Mouse (Mus musculus): ENCODE results near the gene Bcl11a. TPM values are rescaled to one million over a fixed set of nuclear protein-coding genes. Genes with fewer than 3 reads are reported as not detected.

The Bcl11a gene
- polyA plus RNA-seq, 1 experiment from 2014 or later: 159 TPM

DNA sequence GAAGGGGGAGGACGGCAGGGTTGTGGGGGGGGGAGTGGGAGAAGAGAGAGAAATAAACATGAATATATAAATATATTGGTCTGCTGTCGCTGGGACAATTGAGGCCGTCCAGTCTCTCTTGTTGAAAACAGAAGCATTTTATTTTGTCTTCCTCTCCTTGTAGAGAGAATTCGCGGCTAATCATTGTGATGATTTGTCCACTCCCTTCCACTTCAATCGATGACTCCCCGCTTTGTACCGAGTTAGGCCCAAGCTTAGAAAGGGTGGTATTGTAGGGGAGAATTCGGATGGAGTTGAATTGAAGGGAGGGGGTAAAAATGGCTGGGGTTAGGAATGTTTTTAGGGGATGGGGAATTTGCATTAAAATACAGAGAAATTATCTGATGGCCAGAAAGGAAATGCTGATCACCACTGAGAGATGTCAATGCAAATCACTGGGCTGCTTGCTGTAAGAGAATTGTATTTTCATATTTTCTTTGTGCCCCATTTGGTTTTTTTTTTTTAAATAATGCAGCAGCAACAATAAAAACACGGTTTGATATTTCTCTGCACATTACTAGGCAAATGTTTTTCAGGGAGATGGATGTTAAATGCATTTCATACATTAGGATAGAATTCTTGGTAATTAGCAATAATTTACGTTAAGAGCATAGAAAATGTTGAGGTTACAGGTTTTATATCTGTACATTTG, 4.7 kb downstream of the Bcl11a start:
- peaks cover 24% of the 10 kb centered on the region for H3K36me3 ChIP-seq (ENCODE audit: poor library complexity, severe bottlenecking)
- 7% methylated on average over 11 of the region's 11 CpGs for WGBS
- peak overlapping the region; percentile 95 for H3K4me2 ChIP-seq
- H3K27me3 ChIP-seq: no peaks in the 10 kb centered on the region
- peak overlapping the region; percentile 65 for H3K4me3 ChIP-seq
- peaks cover 47% of the 10 kb centered on the region for H3K4me1 ChIP-seq
- peak overlapping the region; percentile 100 for H3K27ac ChIP-seq
- peak overlapping the region; percentile 96 for H3K9ac ChIP-seq
- H3K9me3 ChIP-seq (replicated peaks): no peaks in the 10 kb centered on the region
- ATAC-seq: no peak

DNA sequence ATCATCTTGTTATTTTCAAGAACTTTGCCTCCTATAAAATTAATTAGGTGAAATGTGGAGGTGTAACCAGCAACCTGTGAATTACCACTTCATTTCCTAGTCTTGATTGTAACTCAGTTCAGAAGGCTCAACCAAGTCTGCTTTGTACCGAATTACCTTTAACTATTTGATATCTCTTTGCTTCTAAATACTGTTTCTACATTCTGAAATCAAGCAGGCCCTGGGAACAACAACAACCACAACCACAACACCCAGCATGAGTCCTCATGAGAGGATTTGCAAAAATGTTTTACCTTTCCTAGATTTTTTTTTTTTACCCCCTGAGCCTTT, 5.2 kb downstream of the Bcl11a start:
- ATAC-seq: no peak
- no peaks in the 10 kb centered on the region for H3K9me3 ChIP-seq (replicated peaks)
- 25% methylated on average over 1 of the region's 1 CpGs for WGBS
- peak overlapping the region; percentile 96 for H3K9ac ChIP-seq
- peak overlapping the region; percentile 95 for H3K4me2 ChIP-seq
- peak overlapping the region; percentile 100 for H3K27ac ChIP-seq
- peaks cover 29% of the 10 kb centered on the region for H3K36me3 ChIP-seq (ENCODE audit: poor library complexity, severe bottlenecking)
- H3K4me1 ChIP-seq: peaks cover 52% of the 10 kb centered on the region
- H3K4me3 ChIP-seq: peak overlapping the region; percentile 65
- H3K27me3 ChIP-seq: no peaks in the 10 kb centered on the region

DNA sequence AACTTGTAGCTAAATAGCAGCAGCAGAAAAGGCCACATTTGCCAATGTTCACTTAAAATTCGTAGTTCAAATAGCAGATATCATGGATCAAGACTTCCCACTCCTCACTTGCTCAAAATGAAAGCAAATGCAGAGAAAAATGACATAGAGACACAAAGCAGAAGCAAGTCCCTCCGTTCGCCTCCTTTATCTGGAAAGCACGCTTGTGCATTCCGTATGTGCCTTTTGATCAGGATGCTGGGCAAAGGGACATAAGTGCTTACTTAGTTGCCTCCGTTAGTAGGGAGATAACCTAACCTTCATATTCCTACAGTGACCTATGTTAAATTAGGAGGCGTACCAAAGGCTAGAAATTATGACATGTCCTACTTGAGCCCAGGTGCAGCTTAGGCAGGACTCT, 5.6 kb downstream of the Bcl11a start:
- Histone ChIP-seq H3K4me1 (peaks cover 56% of the 10 kb centered on the region), H3K27ac (peak overlapping the region; percentile 100), H3K4me2 (peak overlapping the region; percentile 95), H3K36me3 (ENCODE audit: poor library complexity, severe bottlenecking) (peaks cover 33% of the 10 kb centered on the region), H3K4me3 (peak overlapping the region; percentile 65), H3K9ac (peak overlapping the region; percentile 96), H3K9me3 (replicated peaks) (no peaks in the 10 kb centered on the region), H3K27me3 (no peaks in the 10 kb centered on the region)
- no peak for ATAC-seq
- WGBS: 28% methylated on average over 7 of the region's 7 CpGs

DNA sequence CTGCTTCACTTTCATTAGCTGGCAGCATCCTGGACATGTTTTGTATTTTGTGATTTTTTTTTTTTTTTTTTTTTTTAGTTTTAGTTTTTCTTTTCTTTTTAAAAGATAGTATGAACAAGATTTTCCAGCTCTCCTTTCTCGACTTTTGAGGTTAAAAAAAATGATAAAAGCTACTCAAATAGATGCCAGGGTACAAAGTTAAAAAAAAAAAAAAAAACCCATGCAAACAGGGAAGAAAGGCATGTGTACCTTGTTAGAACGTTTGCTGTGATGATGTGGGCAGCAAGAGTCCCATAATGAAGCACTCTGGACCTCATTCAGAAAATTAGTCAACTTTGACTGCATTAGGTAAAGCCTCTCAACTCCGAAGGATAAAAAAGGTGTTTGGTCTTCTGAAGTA, 6.2 kb downstream of the Bcl11a start:
- H3K9ac ChIP-seq: peak overlapping the region; percentile 96
- no peaks in the 10 kb centered on the region for H3K9me3 ChIP-seq (replicated peaks)
- 27% methylated on average over 3 of the region's 3 CpGs for WGBS
- no peak for ATAC-seq
- peak overlapping the region; percentile 95 for H3K4me2 ChIP-seq
- no peaks in the 10 kb centered on the region for H3K27me3 ChIP-seq
- H3K36me3 ChIP-seq (ENCODE audit: poor library complexity, severe bottlenecking): peaks cover 40% of the 10 kb centered on the region
- H3K27ac ChIP-seq: peak overlapping the region; percentile 100
- H3K4me3 ChIP-seq: peak overlapping the region; percentile 65
- peaks cover 62% of the 10 kb centered on the region for H3K4me1 ChIP-seq

DNA sequence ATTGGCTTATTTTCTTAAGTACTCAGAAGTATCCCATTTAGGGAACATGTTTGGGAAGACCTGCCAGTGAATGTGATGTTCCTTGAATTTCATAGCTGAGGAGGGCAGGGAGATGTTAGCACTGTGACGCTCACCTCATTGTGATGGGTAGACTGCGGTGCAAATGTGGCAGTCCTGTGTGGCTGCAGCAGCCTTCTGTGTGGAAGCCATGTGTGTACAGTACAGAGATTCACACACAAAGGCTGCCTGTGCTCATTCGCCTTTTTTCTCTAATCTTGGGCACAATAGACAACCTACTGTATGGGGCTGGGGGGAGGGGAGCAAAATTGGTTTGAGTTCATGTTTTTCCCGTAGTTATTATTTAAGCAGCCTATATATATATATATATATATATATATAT, 6.7 kb downstream of the Bcl11a start:
- Histone ChIP-seq H3K9ac (peak overlapping the region; percentile 69), H3K4me3 (peak overlapping the region; percentile 22), H3K36me3 (ENCODE audit: poor library complexity, severe bottlenecking) (peaks cover 43% of the 10 kb centered on the region), H3K4me1 (peaks cover 67% of the 10 kb centered on the region), H3K27ac (peak overlapping the region; percentile 87), H3K4me2 (peak overlapping the region; percentile 95), H3K27me3 (no peaks in the 10 kb centered on the region), H3K9me3 (replicated peaks) (no peaks in the 10 kb centered on the region)
- WGBS: 23% methylated on average over 4 of the region's 4 CpGs
- no peak for ATAC-seq

- peak overlapping the region; percentile 58 for H3K9ac ChIP-seq
- peak overlapping the region; percentile 95 for H3K4me2 ChIP-seq
- H3K27me3 ChIP-seq: no peaks in the 10 kb centered on the region
- peaks cover 81% of the 10 kb centered on the region for H3K4me1 ChIP-seq
- WGBS: 62% methylated on average over 6 of the region's 6 CpGs
- H3K27ac ChIP-seq: peak overlapping the region; percentile 77
- peak overlapping the region; percentile 18 for H3K4me3 ChIP-seq
- H3K9me3 ChIP-seq (replicated peaks): no peaks in the 10 kb centered on the region
- H3K36me3 ChIP-seq (ENCODE audit: poor library complexity, severe bottlenecking): peaks cover 48% of the 10 kb centered on the region
- ATAC-seq: no peak
Measured at GRCm38 (mm10) chr11:24085986-24086385, 8.1 kb downstream of the Bcl11a start.

DNA sequence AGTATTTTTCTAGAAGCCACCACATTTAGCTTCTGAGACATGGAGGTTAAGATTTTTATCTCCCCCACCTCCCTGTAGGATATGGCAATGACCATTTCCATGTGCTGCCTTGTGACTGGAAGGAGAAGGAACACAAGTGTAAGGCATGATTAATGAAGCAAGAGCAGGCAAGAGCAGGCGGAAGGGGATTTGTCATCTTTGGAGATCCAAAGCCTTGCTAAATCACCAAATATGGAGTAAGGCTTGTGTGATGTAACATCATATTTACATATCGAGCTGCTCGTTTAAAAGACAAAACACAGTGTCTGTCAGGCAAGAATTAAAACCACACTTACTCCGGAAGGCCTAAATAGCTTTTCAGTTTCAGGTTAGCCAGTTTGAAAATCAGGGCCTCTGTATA, 9.2 kb downstream of the Bcl11a start:
- WGBS: 67% methylated on average over 4 of the region's 4 CpGs
- Histone ChIP-seq H3K4me2 (peak overlapping the region; percentile 95), H3K27ac (peak overlapping the region; percentile 77), H3K27me3 (no peaks in the 10 kb centered on the region), H3K9ac (peak overlapping the region; percentile 41), H3K4me1 (peaks cover 91% of the 10 kb centered on the region), H3K36me3 (ENCODE audit: poor library complexity, severe bottlenecking) (peaks cover 48% of the 10 kb centered on the region), H3K4me3 (no peak overlapping the region), H3K9me3 (replicated peaks) (no peaks in the 10 kb centered on the region)
- no peak for ATAC-seq

GRCm38 (mm10) chr11:24090443-24090842, 12.6 kb downstream of the Bcl11a start:
- 71% methylated on average over 4 of the region's 4 CpGs for WGBS
- peaks cover 52% of the 10 kb centered on the region for H3K36me3 ChIP-seq (ENCODE audit: poor library complexity, severe bottlenecking)
- peak overlapping the region; percentile 50; the same call in 1 of the 2 replicates for H3K9ac ChIP-seq
- ATAC-seq: no peak
- H3K4me1 ChIP-seq: peaks cover 97% of the 10 kb centered on the region
- no peak overlapping the region for H3K4me3 ChIP-seq
- peak overlapping the region; percentile 95 for H3K4me2 ChIP-seq
- H3K9me3 ChIP-seq (replicated peaks): no peaks in the 10 kb centered on the region
- H3K27me3 ChIP-seq: no peaks in the 10 kb centered on the region
- H3K27ac ChIP-seq: peak overlapping the region; percentile 65

GRCm38 (mm10) chr11:24091393-24092080, 13.7 kb downstream of the Bcl11a start:
- WGBS: 20% methylated on average over 15 of the region's 15 CpGs
- H3K9me3 ChIP-seq (replicated peaks): no peaks in the 10 kb centered on the region
- H3K27me3 ChIP-seq: no peaks in the 10 kb centered on the region
- ATAC-seq: no peak
- peaks cover 41% of the 10 kb centered on the region for H3K36me3 ChIP-seq (ENCODE audit: poor library complexity, severe bottlenecking)
- peak overlapping the region; percentile 68 for H3K27ac ChIP-seq
- H3K4me2 ChIP-seq: peak overlapping the region; percentile 57
- H3K4me3 ChIP-seq: peak overlapping the region; percentile 25
- H3K9ac ChIP-seq: peak overlapping the region; percentile 56
- peaks cover 97% of the 10 kb centered on the region for H3K4me1 ChIP-seq

GRCm38 (mm10) chr11:24092618-24093017, 14.8 kb downstream of the Bcl11a start:
- peaks cover 97% of the 10 kb centered on the region for H3K4me1 ChIP-seq
- no peak overlapping the region for H3K4me3 ChIP-seq
- WGBS: 52% methylated on average over 3 of the region's 3 CpGs
- H3K4me2 ChIP-seq: peak overlapping the region; percentile 33
- peaks cover 30% of the 10 kb centered on the region for H3K36me3 ChIP-seq (ENCODE audit: poor library complexity, severe bottlenecking)
- H3K9me3 ChIP-seq (replicated peaks): no peaks in the 10 kb centered on the region
- no peak for ATAC-seq
- peak overlapping the region; percentile 81 for H3K27ac ChIP-seq
- peak overlapping the region; percentile 45 for H3K9ac ChIP-seq
- no peaks in the 10 kb centered on the region for H3K27me3 ChIP-seq

GRCm38 (mm10) chr11:24094086-24094487, 16.2 kb downstream of the Bcl11a start:
- peaks cover 15% of the 10 kb centered on the region; the same call in 1 of the 2 replicates for H3K36me3 ChIP-seq (ENCODE audit: poor library complexity, severe bottlenecking)
- WGBS: 31% methylated on average over 5 of the region's 5 CpGs
- no peaks in the 10 kb centered on the region for H3K27me3 ChIP-seq
- no peak for ATAC-seq
- H3K4me1 ChIP-seq: peaks cover 97% of the 10 kb centered on the region
- H3K9ac ChIP-seq: peak overlapping the region; percentile 52
- H3K9me3 ChIP-seq (replicated peaks): no peaks in the 10 kb centered on the region
- 0 out of 2 replicates have a peak overlapping the region, but pooled peaks have one; percentile 2 for H3K4me3 ChIP-seq
- H3K27ac ChIP-seq: peak overlapping the region; percentile 93
- peak overlapping the region; percentile 54 for H3K4me2 ChIP-seq

- peaks cover 97% of the 10 kb centered on the region for H3K4me1 ChIP-seq
- H3K4me3 ChIP-seq: peak overlapping the region; percentile 20
- peak overlapping the region; percentile 52 for H3K9ac ChIP-seq
- H3K9me3 ChIP-seq (replicated peaks): no peaks in the 10 kb centered on the region
- peak; percentile 74 for ATAC-seq
- no peaks in the 10 kb centered on the region for H3K27me3 ChIP-seq
- H3K27ac ChIP-seq: peak overlapping the region; percentile 93
- H3K4me2 ChIP-seq: peak overlapping the region; percentile 54
- peaks cover 7% of the 10 kb centered on the region; the same call in 1 of the 2 replicates for H3K36me3 ChIP-seq (ENCODE audit: poor library complexity, severe bottlenecking)
- WGBS: 22% methylated on average over 9 of the region's 9 CpGs
Measured at GRCm38 (mm10) chr11:24095236-24095635, 17.4 kb downstream of the Bcl11a start.

Data from forebrain, embryonic 13.5 days (tissue).